Mouse (Mus musculus) cerebellum, adult 2 months (tissue): ENCODE measurements at regions not wholly inside any gene's neighbourhood (a gene's known extent, or its start where the extent isn't known, plus 50 kb on each side); places are given as distances from the start of the nearest gene placed in this dataset.

Source experiments
- CTCF ChIP-seq: fragments of 200-500 bp; IDR thresholded peaks from 2 replicates; pipeline ENCODE4 v1.5.1; 2011; ENCODE audit warnings: low read depth, mild to moderate bottlenecking, control low read depth, low read length, moderate library complexity, borderline replicate concordance; ENCODE audit not compliant: insufficient read depth
- POLR2A ChIP-seq: fragments of 200-500 bp; IDR thresholded peaks from 2 replicates; pipeline ENCODE4 v1.6.1; 2011; ENCODE audit warnings: low read length, control low read depth, borderline replicate concordance; ENCODE audit not compliant: insufficient read depth

GRCm38 (mm10) chr4:106092676-106093070 lies 223.3 kb upstream of the Usp24 start:
- TF ChIP-seq CTCF (no peak), POLR2A (no peak)
